Mouse (Mus musculus) lung, embryonic 15.5 days (tissue): ENCODE measurements around the gene Asah2. TPM values are rescaled to one million over a fixed set of nuclear protein-coding genes. Genes with fewer than 3 reads are reported as not detected.
"Not testable (repeated sequence)": the region's sequence is repeated elsewhere in the genome, so short reads cannot be mapped to it uniquely, and the experiment has no call there.

Experiments used
- ATAC-seq: fragments of 200-750 bp; cut with Nextera tagmentation; 2 replicates; pipeline ENCODE4 v1.8.0; 2017; ENCODE audit warnings: moderate number of reproducible peaks, borderline replicate concordance; ENCODE audit not compliant: low FRiP score, low TSS enrichment; ENCODE audit errors: extremely low read depth
- H3K27ac ChIP-seq: fragments of 300-500 bp; sonication (generic); 2 replicates; pipeline ENCODE4 v1.5.1; 2015; ENCODE audit warnings: moderate library complexity, mild to moderate bottlenecking, inconsistent platforms
- H3K27me3 ChIP-seq: fragments of 300-500 bp; sonication (generic); 2 replicates; pipeline ENCODE4 v1.6.1; 2015; ENCODE audit warnings: inconsistent platforms
- H3K36me3 ChIP-seq: fragments of 300-500 bp; sonication (generic); 2 replicates; pipeline ENCODE4 v1.6.1; 2015; ENCODE audit warnings: inconsistent platforms
- H3K4me1 ChIP-seq: fragments of 300-500 bp; sonication (generic); 2 replicates; pipeline ENCODE4 v1.6.1; 2015; ENCODE audit warnings: inconsistent platforms
- H3K4me2 ChIP-seq: fragments of 300-500 bp; sonication (generic); 2 replicates; pipeline ENCODE4 v1.6.1; 2015; ENCODE audit warnings: inconsistent platforms, mild to moderate bottlenecking, moderate library complexity
- H3K4me3 ChIP-seq: fragments of 300-500 bp; sonication (generic); 2 replicates; pipeline ENCODE4 v1.5.1; 2015; ENCODE audit warnings: mild to moderate bottlenecking, inconsistent platforms
- H3K9ac ChIP-seq: fragments of 300-500 bp; sonication (generic); 2 replicates; pipeline ENCODE4 v1.6.1; 2015; ENCODE audit warnings: inconsistent platforms
- H3K9me3 ChIP-seq: fragments of 300-500 bp; sonication (generic); 2 replicates; pipeline ENCODE4 v1.6.1; 2016; ENCODE audit warnings: inconsistent platforms
- WGBS: fragments of 180-500 bp; shearing (Covaris S2); methylation state at CpG from one replicate; pipeline ENCODE4 v1.1.7; 2015; 5-methylcytosine and 5-hydroxymethylcytosine counted together
- polyA plus RNA-seq: library from polyadenylated mRNA; unstranded; fragments of >200 nt; fragmentation: Nextera tagmentation; extraction: Ambion mirVana; gene quantifications from 2 replicates; pipeline ENCODE4 v1.2.1, GENCODE M21; 2015

The Asah2 gene
- 1.6 and 2.6 TPM in 2 replicates for polyA plus RNA-seq

DNA sequence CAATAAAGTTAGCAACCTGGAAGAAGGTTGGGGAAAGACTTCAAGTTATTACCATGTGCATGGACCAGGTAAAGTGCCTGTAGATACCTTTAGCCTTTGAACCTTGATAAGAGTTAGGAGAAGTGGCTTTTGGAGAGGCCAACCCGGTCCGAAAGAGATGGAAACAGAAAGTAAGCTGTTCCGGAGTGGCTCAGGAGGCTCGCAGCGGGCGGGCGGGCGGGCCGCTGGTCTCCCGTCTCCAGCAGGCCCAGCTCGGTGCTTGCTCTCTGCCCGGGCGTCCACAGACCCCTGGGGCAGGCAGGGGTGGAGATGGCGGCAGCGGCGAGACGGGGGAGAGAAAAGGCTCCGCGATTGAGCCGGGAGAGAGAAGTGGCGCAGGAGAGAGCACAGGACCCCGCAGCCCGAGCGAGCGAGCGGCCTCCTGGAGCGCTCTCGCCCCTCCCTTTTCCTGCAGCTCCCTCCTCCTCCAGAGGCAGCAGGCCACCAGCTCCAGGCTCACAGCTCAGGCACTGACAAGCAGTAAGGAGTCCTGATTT lies at the start of gene Asah2:
Gene Asah2 (minus strand): TSS at position 441 of the 536 bp plus-strand sequence.
- ATAC-seq, result peak; percentile 95
- Histone ChIP-seq H3K4me1 (peaks cover 10% of the 10 kb centered on the region; the same call in 1 of the 2 replicates), H3K36me3 (no peaks in the 10 kb centered on the region), H3K27ac (peak within 1 kb of the TSS; percentile 97), H3K9ac (peak within 1 kb of the TSS; percentile 92), H3K27me3 (no peaks in the 10 kb centered on the region), H3K9me3 (no peaks in the 10 kb centered on the region), H3K4me2 (peak within 1 kb of the TSS; percentile 55), H3K4me3 (peak within 1 kb of the TSS; percentile 78)
- WGBS, result under 1% methylated on average over 28 of the region's 28 CpGs

GRCm38 (mm10) chr19:32157045-32157444 lies 49.0 kb upstream of the Asah2 start:
- Histone ChIP-seq H3K9me3 (no peaks in the 10 kb centered on the region), H3K36me3 (peaks cover 15% of the 10 kb centered on the region), H3K4me1 (no peaks in the 10 kb centered on the region), H3K27me3 (no peaks in the 10 kb centered on the region), H3K27ac (no peak overlapping the region), H3K4me3 (no peak overlapping the region), H3K9ac (no peak overlapping the region), H3K4me2 (no peak overlapping the region)
- 82% methylated on average over 6 of the region's 6 CpGs for WGBS
- ATAC-seq, result no peak

DNA sequence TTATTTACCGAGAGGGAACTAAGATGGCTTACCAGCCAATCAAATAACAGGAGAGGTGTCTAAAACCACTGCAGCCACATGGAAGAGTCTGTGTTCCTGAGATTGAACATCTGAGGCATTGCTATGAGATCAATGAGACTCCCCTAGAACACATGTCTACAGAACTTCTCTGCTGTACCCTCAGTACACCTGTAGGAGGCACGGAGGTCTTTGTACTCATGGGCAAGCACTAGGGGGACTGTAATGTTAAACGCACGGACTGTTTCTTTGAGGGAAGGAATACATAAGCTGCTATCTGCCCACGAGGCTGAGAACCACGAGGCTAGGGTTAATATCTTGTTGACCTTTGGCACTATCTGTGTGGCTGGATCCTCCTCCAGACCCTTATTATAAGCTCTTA lies 44.5 kb upstream of the Asah2 start:
- Histone ChIP-seq H3K4me3 (no peak overlapping the region), H3K9me3 (no peaks in the 10 kb centered on the region), H3K4me1 (no peaks in the 10 kb centered on the region), H3K9ac (no peak overlapping the region), H3K4me2 (no peak overlapping the region), H3K27me3 (no peaks in the 10 kb centered on the region), H3K27ac (no peak overlapping the region), H3K36me3 (0 out of 2 replicates have a peak, but pooled peaks cover 3% of the 10 kb centered on the region)
- 70% methylated on average over 6 of the region's 6 CpGs for WGBS
- ATAC-seq, result no peak

- WGBS, result 62% methylated on average over 5 of the region's 5 CpGs
- no peaks in the 10 kb centered on the region for H3K4me1 ChIP-seq
- no peak overlapping the region for H3K27ac ChIP-seq
- no peaks in the 10 kb centered on the region for H3K27me3 ChIP-seq
- H3K9ac ChIP-seq, result no peak overlapping the region
- no peak overlapping the region for H3K4me3 ChIP-seq
- H3K9me3 ChIP-seq, result no peaks in the 10 kb centered on the region
- no peak for ATAC-seq
- H3K4me2 ChIP-seq, result no peak overlapping the region
- H3K36me3 ChIP-seq, result no peaks in the 10 kb centered on the region
These were observed 40.7 kb upstream of the Asah2 start for GRCm38 (mm10) chr19:32148710-32149109.

GRCm38 (mm10) chr19:32142383-32142782 lies 34.4 kb upstream of the Asah2 start:
- Histone ChIP-seq H3K27me3 (no peaks in the 10 kb centered on the region), H3K36me3 (no peaks in the 10 kb centered on the region), H3K9me3 (no peaks in the 10 kb centered on the region), H3K9ac (no peak overlapping the region), H3K27ac (no peak overlapping the region), H3K4me1 (no peaks in the 10 kb centered on the region), H3K4me3 (no peak overlapping the region), H3K4me2 (no peak overlapping the region)
- ATAC-seq, result no peak
- WGBS, result 85% methylated on average over 6 of the region's 6 CpGs

GRCm38 (mm10) chr19:32138361-32139088 lies 30.5 kb upstream of the Asah2 start:
- Histone ChIP-seq H3K27me3 (no peaks in the 10 kb centered on the region), H3K9me3 (no peaks in the 10 kb centered on the region), H3K9ac (no peak overlapping the region), H3K4me3 (no peak overlapping the region), H3K4me1 (no peaks in the 10 kb centered on the region), H3K36me3 (no peaks in the 10 kb centered on the region), H3K4me2 (no peak overlapping the region), H3K27ac (no peak overlapping the region)
- WGBS, result 59% methylated on average over 14 of the region's 14 CpGs
- ATAC-seq, result no peak

DNA sequence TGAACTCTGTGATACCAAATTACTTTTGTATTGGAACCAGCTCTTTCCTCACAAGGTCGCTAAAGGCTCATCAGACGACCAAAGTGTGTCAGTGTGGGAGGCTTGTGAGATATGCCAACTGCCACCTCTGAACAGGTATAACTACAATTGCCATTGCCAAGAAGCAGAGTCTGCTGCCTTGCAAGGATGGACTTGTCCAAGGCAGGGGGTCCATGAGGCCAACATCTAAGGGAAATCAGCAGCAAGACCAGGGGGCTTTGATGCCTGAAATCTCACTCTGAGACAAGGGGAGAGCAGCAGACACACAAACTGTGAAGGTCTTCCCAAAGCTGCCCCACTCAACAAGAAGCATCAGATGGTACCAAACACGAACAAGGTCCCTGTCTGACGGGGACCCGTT lies 29.9 kb upstream of the Asah2 start:
- H3K4me3 ChIP-seq, result no peak overlapping the region
- ATAC-seq, result no peak
- H3K36me3 ChIP-seq, result no peaks in the 10 kb centered on the region
- H3K4me1 ChIP-seq, result no peaks in the 10 kb centered on the region
- no peak overlapping the region for H3K9ac ChIP-seq
- no peak overlapping the region for H3K27ac ChIP-seq
- H3K9me3 ChIP-seq, result no peaks in the 10 kb centered on the region
- no peak overlapping the region for H3K4me2 ChIP-seq
- H3K27me3 ChIP-seq, result no peaks in the 10 kb centered on the region
- 83% methylated on average over 5 of the region's 5 CpGs for WGBS

DNA sequence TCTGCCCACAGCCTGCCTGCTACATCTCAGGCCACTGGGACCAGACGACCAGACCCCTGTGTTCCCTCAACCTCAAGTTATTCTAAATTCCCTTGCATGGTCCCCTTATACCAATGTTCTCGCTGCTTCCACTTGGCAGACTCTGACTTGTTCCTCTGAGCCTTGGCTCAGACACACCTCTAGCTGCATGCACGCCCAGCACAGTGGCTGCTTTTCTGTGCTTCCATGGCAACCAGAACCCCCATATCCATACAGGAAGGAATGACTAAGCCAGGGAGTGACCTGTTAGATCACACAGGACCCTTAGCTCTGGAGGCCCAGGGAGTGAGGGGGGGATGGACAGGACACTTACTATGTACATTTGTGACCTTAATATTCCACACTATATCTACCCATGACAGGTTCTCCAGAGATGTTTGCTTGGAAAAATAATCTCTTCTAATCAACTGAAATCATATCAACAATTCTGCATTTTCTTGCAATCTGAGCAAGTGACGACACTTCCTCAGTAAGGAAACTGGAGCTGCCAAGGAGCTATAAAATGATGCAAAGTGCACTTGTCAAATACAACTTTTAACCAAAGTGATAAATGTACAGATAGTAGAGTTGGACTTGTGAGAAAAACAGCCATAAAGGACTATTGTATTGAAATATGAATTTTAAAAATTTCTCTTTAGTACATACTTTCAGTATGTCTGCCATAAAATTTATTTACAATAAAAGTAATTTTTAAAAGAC lies 29.0 kb upstream of the Asah2 start:
- no peak for ATAC-seq
- Histone ChIP-seq H3K4me2 (no peak overlapping the region), H3K27ac (no peak overlapping the region), H3K4me1 (no peaks in the 10 kb centered on the region), H3K9ac (no peak overlapping the region), H3K9me3 (no peaks in the 10 kb centered on the region), H3K27me3 (no peaks in the 10 kb centered on the region), H3K4me3 (no peak overlapping the region), H3K36me3 (no peaks in the 10 kb centered on the region)
- WGBS, result 41% methylated on average over 4 of the region's 4 CpGs

DNA sequence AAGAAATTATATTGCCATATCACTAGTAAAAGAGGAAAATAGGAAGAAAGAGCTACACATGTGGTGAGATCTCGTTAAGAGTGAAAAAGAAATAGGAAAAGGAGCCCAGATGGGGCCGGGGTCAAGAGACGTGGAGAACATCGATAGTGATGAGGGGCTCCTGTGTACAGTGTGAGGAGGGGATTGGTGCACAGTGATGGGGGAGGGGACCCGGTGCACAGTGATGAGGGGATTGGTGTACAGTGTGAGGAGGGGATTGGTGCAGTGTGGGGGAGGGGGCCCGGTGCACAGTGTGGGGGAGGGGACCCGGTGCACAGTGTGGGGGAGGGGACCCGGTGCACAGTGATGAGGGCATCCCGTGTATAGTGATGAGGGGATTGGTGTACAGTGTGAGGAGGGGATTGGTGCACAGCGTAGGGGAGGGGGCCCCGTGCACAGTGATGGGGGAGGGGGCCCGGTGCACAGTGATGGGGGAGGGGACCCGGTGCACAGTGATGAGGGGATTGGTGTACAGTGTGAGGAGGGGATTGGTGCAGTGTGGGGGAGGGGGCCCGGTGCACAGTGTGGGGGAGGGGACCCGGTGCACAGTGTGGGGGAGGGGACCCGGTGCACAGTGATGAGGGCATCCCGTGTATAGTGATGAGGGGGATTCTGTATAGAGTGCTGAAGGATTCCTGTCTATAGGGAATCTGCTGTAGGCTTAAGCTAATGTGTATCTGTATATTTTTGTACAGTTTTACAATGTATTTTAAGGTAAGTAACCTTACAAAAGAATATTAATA lies 23.9 kb upstream of the Asah2 start:
- not testable (repeated sequence) for H3K27ac ChIP-seq, H3K36me3 ChIP-seq, H3K27me3 ChIP-seq, H3K9me3 ChIP-seq, H3K4me2 ChIP-seq, H3K9ac ChIP-seq, H3K4me1 ChIP-seq, H3K4me3 ChIP-seq
- peak; percentile 66; the same call in 1 of the 2 replicates for ATAC-seq
- WGBS, result 91% methylated on average over 17 of the region's 17 CpGs

GRCm38 (mm10) chr19:32129281-32129680 lies 21.3 kb upstream of the Asah2 start:
- H3K27ac ChIP-seq, result no peak overlapping the region
- H3K27me3 ChIP-seq, result no peaks in the 10 kb centered on the region
- no peak overlapping the region for H3K9ac ChIP-seq
- no peaks in the 10 kb centered on the region for H3K4me1 ChIP-seq
- no peaks in the 10 kb centered on the region for H3K9me3 ChIP-seq
- 80% methylated on average over 8 of the region's 8 CpGs for WGBS
- no peak overlapping the region for H3K4me3 ChIP-seq
- H3K4me2 ChIP-seq, result no peak overlapping the region
- ATAC-seq, result no peak
- peaks cover 10% of the 10 kb centered on the region for H3K36me3 ChIP-seq

GRCm38 (mm10) chr19:32127180-32127850 lies 19.3 kb upstream of the Asah2 start:
- peak; percentile 55; the same call in 1 of the 2 replicates for ATAC-seq
- Histone ChIP-seq H3K4me1 (no peaks in the 10 kb centered on the region), H3K4me2 (no peak overlapping the region), H3K36me3 (peaks cover 14% of the 10 kb centered on the region), H3K27ac (no peak overlapping the region), H3K9ac (no peak overlapping the region), H3K9me3 (no peaks in the 10 kb centered on the region), H3K4me3 (no peak overlapping the region), H3K27me3 (no peaks in the 10 kb centered on the region)
- 70% methylated on average over 10 of the region's 10 CpGs for WGBS
